8 mouse cellular contexts compared by ENCODE assay signal in genomic region chr11:58330276-58331148, GRCm38 (mm10). TPM values are rescaled to one million over a fixed set of nuclear protein-coding genes. Genes with fewer than 3 reads are reported as not detected.
DNase-seq lines count a peak whose midpoint lies in the region; ATAC-seq and TF ChIP-seq lines count a peak whose summit lies in the region.

TSS of gene Zfp672 (minus strand) at chr11:58330339.
TSS of gene Sh3bp5l (plus strand) at chr11:58330724.

- peak within 1 kb of the TSS; percentile 40; the same call in 1 of the 2 replicates for H3K27ac ChIP-seq in cortical plate, adult 2 months (ENCODE audit: insufficient read depth, low read length)

- DNase-seq in adipocyte (ENCODE audit: low spot score): peak; percentile 97
- peak; percentile 82 for DNase-seq in gastrocnemius, postnatal 10 days
- peak; percentile 97 for DNase-seq in induced T-regulatory cell, adult 2 months (ENCODE audit: low read depth)
- DNase-seq in left cerebral cortex, adult 9 months (ENCODE audit: low spot score in 2 of 2): peak; percentile 89 to 92
- DNase-seq in right cerebral cortex, postnatal 14 days: peak; percentile 84
- DNase-seq in yolk sac, embryonic 10.5 days (ENCODE audit: low spot score): peak; percentile 92

- peak; percentile 87 for ATAC-seq in megakaryocyte progenitor cell, adult 5-6 weeks (replicated peaks; ENCODE audit: poor library complexity)

- no peak for TF ChIP-seq CTCF in cortical plate, adult 2 months (IDR thresholded peaks at IDR 0.05; ENCODE audit: extremely low read depth, insufficient read depth, low read length)

- peaks cover 9% of the 10 kb centered on the region; the same call in 1 of the 2 replicates for H3K4me1 ChIP-seq in cortical plate, adult 2 months (ENCODE audit: control insufficient read depth, insufficient read depth, low read length)

- peak; percentile 75 for TF ChIP-seq POLR2A in cortical plate, adult 2 months (IDR thresholded peaks at IDR 0.05; ENCODE audit: extremely low read depth, insufficient read depth, low read length)

- H3K4me3 ChIP-seq in cortical plate, adult 2 months (ENCODE audit: insufficient read depth, low read length): peak within 1 kb of the TSS; percentile 95

RNA-seq across cellular contexts. Expression of gene Zfp672, which starts in this region (rescaled TPM):
- polyA plus RNA-seq in cortical plate, adult 2 months (2012; rRNA removed): 50.2 and 50.7 TPM in 2 replicates
- 10 to 100 TPM; 31.0 to 41.3 TPM for total RNA-seq in gastrocnemius, postnatal 10 days (2021)
- total RNA-seq in megakaryocyte progenitor cell, adult 5-6 weeks (2015): 31.0 and 31.6 TPM in 2 replicates
- total RNA-seq in megakaryocyte progenitor cell, adult 5-6 weeks (2017): 23.2 and 26.4 TPM in 2 replicates

RNA-seq across cellular contexts. Expression of gene Sh3bp5l, which starts in this region (rescaled TPM):
- polyA plus RNA-seq in cortical plate, adult 2 months (2012; rRNA removed): 42.4 and 44.6 TPM in 2 replicates
- 10 to 100 TPM; 28.0 to 30.3 TPM for total RNA-seq in gastrocnemius, postnatal 10 days (2021)
- total RNA-seq in megakaryocyte progenitor cell, adult 5-6 weeks (2015): 2.5 and 4.1 TPM in 2 replicates
- 12.8 and 31.6 TPM in 2 replicates for total RNA-seq in megakaryocyte progenitor cell, adult 5-6 weeks (2017)

Comparison
In these comparisons a context has a peak if more than half of its experiments do, and no peak if none do; other contexts are left out.
1. Peak in every context shown above with its lines: DNase-seq, ATAC-seq, H3K4me3 ChIP-seq and H3K27ac ChIP-seq.